34 mouse cellular contexts compared by ENCODE assay signal in the genomic region with DNA sequence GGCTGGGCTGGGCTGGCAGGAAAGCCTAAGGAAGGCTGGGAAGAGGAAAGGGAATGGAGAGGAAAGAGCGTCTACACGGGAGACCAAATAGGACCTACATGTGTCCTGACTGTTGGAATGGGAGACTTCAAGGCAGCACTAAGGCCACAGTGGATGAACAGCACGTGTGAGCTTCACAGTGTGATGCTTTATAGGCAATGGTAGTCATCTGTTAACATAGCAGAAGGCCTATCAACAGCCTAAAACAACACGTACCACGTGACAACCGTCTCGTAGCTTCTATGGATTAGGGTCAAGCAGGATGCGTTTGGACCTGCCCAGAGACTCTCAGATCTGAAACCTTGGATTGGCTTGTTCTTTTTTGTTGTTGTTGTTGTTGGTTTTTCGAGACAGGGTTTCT. TPM values are rescaled to one million over a fixed set of nuclear protein-coding genes. Genes with fewer than 3 reads are reported as not detected.
"Had no signal": no experiment of that assay in that cellular context is flagged by ENCODE, and none has a peak within 500 bp of the region (broad histone marks: within the 10 kb centered on the region; RNA-seq: fewer than 3 reads in every experiment).

No protein-coding gene starts in this region.

- H3K36me3 ChIP-seq: embryonic facial prominence, embryonic 10.5 days; embryonic facial prominence, embryonic 12.5 days; embryonic facial prominence, embryonic 13.5 days; embryonic facial prominence, embryonic 15.5 days; forebrain, embryonic 10.5 days; forebrain, embryonic 12.5 days; forebrain, embryonic 15.5 days had no signal

- H3K4me2 ChIP-seq: embryonic facial prominence, embryonic 12.5 days; embryonic facial prominence, embryonic 13.5 days; embryonic facial prominence, embryonic 15.5 days; forebrain, embryonic 12.5 days; forebrain, embryonic 13.5 days; forebrain, embryonic 15.5 days had no signal

- H3K9ac ChIP-seq: embryonic facial prominence, embryonic 12.5 days; embryonic facial prominence, embryonic 13.5 days; embryonic facial prominence, embryonic 15.5 days; forebrain, embryonic 12.5 days; forebrain, embryonic 13.5 days; forebrain, embryonic 15.5 days; forebrain, postnatal 0 days had no signal

- H3K27ac ChIP-seq: embryonic facial prominence, embryonic 10.5 days; embryonic facial prominence, embryonic 12.5 days; embryonic facial prominence, embryonic 13.5 days; embryonic facial prominence, embryonic 15.5 days; forebrain, embryonic 10.5 days; forebrain, embryonic 12.5 days; forebrain, embryonic 13.5 days; forebrain, embryonic 15.5 days; gastrocnemius, adult 2 months; heart, adult 2 months had no signal

- DNase-seq: cerebellum, adult 8-10 months; cerebellum, adult 9-10 months; cerebellum, adult 9-11 months; cerebellum, postnatal 10 days; cerebellum, postnatal 14 days; cerebellum, postnatal 25 days; cerebellum, postnatal 36 days; embryo, embryonic 11 days; forebrain, postnatal 0 days; gastrocnemius, adult 2 months; gastrocnemius, postnatal 10 days; gastrocnemius, postnatal 25 days; gastrocnemius, postnatal 36 days; heart, adult 11 months; heart, adult 18-20 months; heart, adult 2 months had no signal

- H3K4me1 ChIP-seq: embryonic facial prominence, embryonic 12.5 days; embryonic facial prominence, embryonic 13.5 days; embryonic facial prominence, embryonic 15.5 days; forebrain, embryonic 10.5 days; forebrain, embryonic 12.5 days; forebrain, embryonic 15.5 days had no signal

- H3K27me3 ChIP-seq: embryonic facial prominence, embryonic 12.5 days; embryonic facial prominence, embryonic 13.5 days; embryonic facial prominence, embryonic 15.5 days; forebrain, embryonic 12.5 days; forebrain, embryonic 13.5 days; forebrain, embryonic 15.5 days had no signal

- H3K4me3 ChIP-seq: embryonic facial prominence, embryonic 10.5 days; embryonic facial prominence, embryonic 12.5 days; embryonic facial prominence, embryonic 13.5 days; embryonic facial prominence, embryonic 15.5 days; erythroblast, embryonic 14.5 days; forebrain, embryonic 10.5 days; forebrain, embryonic 12.5 days; forebrain, embryonic 13.5 days; forebrain, embryonic 15.5 days; gastrocnemius, adult 2 months; heart, adult 2 months had no signal

- H3K9me3 ChIP-seq: embryonic facial prominence, embryonic 10.5 days; embryonic facial prominence, embryonic 12.5 days; embryonic facial prominence, embryonic 13.5 days; embryonic facial prominence, embryonic 15.5 days; forebrain, embryonic 10.5 days; forebrain, embryonic 12.5 days; forebrain, embryonic 13.5 days; forebrain, embryonic 15.5 days had no signal

- ATAC-seq: forebrain, embryonic 13.5 days; forebrain, embryonic 14.5 days; forebrain, embryonic 15.5 days; forebrain, embryonic 16.5 days; forebrain, postnatal 0 days had no signal

RNA-seq across cellular contexts. Expression of gene Cacng8, which starts 8.4 kb away (rescaled TPM):
- total RNA-seq: common myeloid progenitor, adult 5-6 weeks; gastrocnemius, adult 18-20 months; gastrocnemius, adult 2 months; gastrocnemius, adult 8-10 months; gastrocnemius, postnatal 25 days; gastrocnemius, postnatal 36 days; gastrocnemius, postnatal 4 days; granulocyte monocyte progenitor cell, adult 5-6 weeks; heart, adult 18-20 months; heart, adult 2 months; heart, adult 8-10 months had no signal
- polyA plus RNA-seq: erythroblast, embryonic 14.5 days; heart, adult 2 months had no signal

RNA-seq across cellular contexts. Expression of gene Cacng6, which starts 41.9 kb away (rescaled TPM):
- total RNA-seq: common myeloid progenitor, adult 5-6 weeks; granulocyte monocyte progenitor cell, adult 5-6 weeks had no signal
- polyA plus RNA-seq: erythroblast, embryonic 14.5 days; forebrain, embryonic 13.5 days; gonadal fat pad, adult 2 months had no signal

RNA-seq across cellular contexts. Expression of gene Cacng7, which starts 49.4 kb away (rescaled TPM):
- total RNA-seq: common myeloid progenitor, adult 5-6 weeks; granulocyte monocyte progenitor cell, adult 5-6 weeks had no signal
- polyA plus RNA-seq: erythroblast, embryonic 14.5 days had no signal
